Mouse (Mus musculus) E14TG2a.4 (cell line): ENCODE measurements around the gene Crtc3.

Experiments
- H3K27me3 ChIP-seq: 2 replicates; pipeline ENCODE4 v1.6.1; 2014; ENCODE audit warnings: low read length, control low read depth; ENCODE audit not compliant: insufficient read depth
- H3K36me3 ChIP-seq: 2 replicates; pipeline ENCODE4 v1.6.1; 2014; ENCODE audit warnings: low read length, control low read depth; ENCODE audit not compliant: insufficient read depth
- H3K4me1 ChIP-seq: replicated peaks from 2 replicates; pipeline ENCODE4 v1.6.1; 2014; ENCODE audit warnings: low read depth, low read length, control low read depth
- H3K4me3 ChIP-seq: replicated peaks from 2 replicates; pipeline ENCODE4 v1.5.1; 2014; ENCODE audit warnings: mild to moderate bottlenecking, low read length
- H3K9me3 ChIP-seq: 2 replicates; pipeline ENCODE4 v1.6.1; 2014; ENCODE audit warnings: low read length, control low read depth
- CTCF ChIP-seq: conservative IDR thresholded peaks from 2 replicates; pipeline ENCODE4 v1.5.1; 2014; ENCODE audit warnings: low read length
- NANOG ChIP-seq: IDR thresholded peaks from 2 replicates; pipeline ENCODE4 v1.6.1; 2014; ENCODE audit warnings: borderline replicate concordance, low read length, mixed read lengths
- POU5F1 ChIP-seq: IDR thresholded peaks from 2 replicates; pipeline ENCODE4 v1.6.1; 2014; ENCODE audit warnings: low read length, borderline replicate concordance

Gene Crtc3

GRCm38 (mm10) chr7:80634741-80635140, 53.9 kb downstream of the Crtc3 start:
- no peaks in the 10 kb centered on the region for H3K4me1 ChIP-seq
- no peaks in the 10 kb centered on the region for H3K27me3 ChIP-seq
- no peak overlapping the region for H3K4me3 ChIP-seq
- H3K9me3 ChIP-seq: no peaks in the 10 kb centered on the region
- TF ChIP-seq CTCF: no peak
- no peaks in the 10 kb centered on the region for H3K36me3 ChIP-seq

- H3K4me1 ChIP-seq: peaks cover 8% of the 10 kb centered on the region
- no peaks in the 10 kb centered on the region for H3K36me3 ChIP-seq
- TF ChIP-seq CTCF: 0 out of 2 replicates have a peak, but pooled peaks have one; percentile 15
- no peak for TF ChIP-seq POU5F1
These were observed 55.0 kb downstream of the Crtc3 start for GRCm38 (mm10) chr7:80633635-80634034.

GRCm38 (mm10) chr7:80631993-80632392, 56.7 kb downstream of the Crtc3 start:
- Histone ChIP-seq H3K27me3 (no peaks in the 10 kb centered on the region), H3K4me3 (no peak overlapping the region), H3K4me1 (peaks cover 13% of the 10 kb centered on the region), H3K36me3 (no peaks in the 10 kb centered on the region), H3K9me3 (no peaks in the 10 kb centered on the region)
- no peak for TF ChIP-seq POU5F1

More at GRCm38 (mm10) chr7:80633635-80634034, 55.0 kb downstream of the Crtc3 start:
- Histone ChIP-seq H3K9me3 (no peaks in the 10 kb centered on the region), H3K27me3 (no peaks in the 10 kb centered on the region), H3K4me3 (no peak overlapping the region)

- TF ChIP-seq NANOG: no peak
- no peak for TF ChIP-seq POU5F1
- no peak for TF ChIP-seq CTCF
- no peaks in the 10 kb centered on the region for H3K9me3 ChIP-seq
- no peaks in the 10 kb centered on the region for H3K36me3 ChIP-seq
- peaks cover 13% of the 10 kb centered on the region for H3K4me1 ChIP-seq
- no peaks in the 10 kb centered on the region for H3K27me3 ChIP-seq
- no peak overlapping the region for H3K4me3 ChIP-seq
These were observed 57.3 kb downstream of the Crtc3 start for GRCm38 (mm10) chr7:80631405-80631804.

- Histone ChIP-seq H3K36me3 (no peaks in the 10 kb centered on the region), H3K9me3 (no peaks in the 10 kb centered on the region), H3K27me3 (no peaks in the 10 kb centered on the region), H3K4me1 (peaks cover 13% of the 10 kb centered on the region), H3K4me3 (no peak overlapping the region)
- no peak for TF ChIP-seq NANOG
- TF ChIP-seq CTCF: no peak
- no peak for TF ChIP-seq POU5F1
These were observed 59.3 kb downstream of the Crtc3 start for GRCm38 (mm10) chr7:80629369-80629768.

- TF ChIP-seq NANOG (no peak), POU5F1 (no peak), CTCF (no peak)
- Histone ChIP-seq H3K9me3 (no peaks in the 10 kb centered on the region), H3K36me3 (no peaks in the 10 kb centered on the region), H3K4me1 (peaks cover 13% of the 10 kb centered on the region), H3K27me3 (no peaks in the 10 kb centered on the region), H3K4me3 (no peak overlapping the region)
These were observed 59.9 kb downstream of the Crtc3 start for GRCm38 (mm10) chr7:80628708-80629183.

- Histone ChIP-seq H3K4me1 (peaks cover 13% of the 10 kb centered on the region), H3K9me3 (no peaks in the 10 kb centered on the region), H3K27me3 (no peaks in the 10 kb centered on the region), H3K4me3 (no peak overlapping the region), H3K36me3 (no peaks in the 10 kb centered on the region)
- TF ChIP-seq NANOG (no peak), POU5F1 (no peak), CTCF (no peak)
These were observed 61.7 kb downstream of the Crtc3 start for GRCm38 (mm10) chr7:80626943-80627342.

- no peak for TF ChIP-seq CTCF
- Histone ChIP-seq H3K9me3 (no peaks in the 10 kb centered on the region), H3K36me3 (no peaks in the 10 kb centered on the region), H3K4me3 (no peak overlapping the region), H3K4me1 (peaks cover 18% of the 10 kb centered on the region), H3K27me3 (no peaks in the 10 kb centered on the region)
These were observed 62.8 kb downstream of the Crtc3 start for GRCm38 (mm10) chr7:80625841-80626240.

- Histone ChIP-seq H3K27me3 (no peaks in the 10 kb centered on the region), H3K4me1 (peaks cover 8% of the 10 kb centered on the region), H3K4me3 (no peak overlapping the region), H3K36me3 (no peaks in the 10 kb centered on the region), H3K9me3 (no peaks in the 10 kb centered on the region)
- TF ChIP-seq POU5F1 (no peak), NANOG (no peak), CTCF (no peak)
These were observed 65.4 kb downstream of the Crtc3 start for GRCm38 (mm10) chr7:80623276-80623675.
